Mouse (Mus musculus) gastrocnemius, postnatal 4 days (tissue): ENCODE measurements around the gene Ch25h. TPM values are rescaled to one million over a fixed set of nuclear protein-coding genes. Genes with fewer than 3 reads are reported as not detected.

Experiments
- DNase-seq, 2 experiments: peaks; one replicate each; pipeline ENCODE4 v3.0.0; 2021 to 2022; ENCODE audit warnings: low spot score in 2 of 2, mixed read lengths in 2 of 2
- total RNA-seq, 2 experiments: library from RNA; stranded (reverse); gene quantifications; 2 replicates each; pipeline ENCODE4 v1.2.3; 2021

Ch25h gene
- total RNA-seq, 2 experiments from 2014 or later: 0.44 to 0.66 TPM

- no peak for DNase-seq
Measured at GRCm38 (mm10) chr19:34468794-34469193, 6.2 kb downstream of the Ch25h start.

GRCm38 (mm10) chr19:34468216-34468615 lies 6.7 kb downstream of the Ch25h start:
- DNase-seq: no peak

- DNase-seq: no peak
Measured at GRCm38 (mm10) chr19:34464453-34464852, 10.5 kb downstream of the Ch25h start.

GRCm38 (mm10) chr19:34461451-34462019 lies 13.4 kb downstream of the Ch25h start:
- peak in 1 of 2 experiments; percentile 24 for DNase-seq

GRCm38 (mm10) chr19:34450784-34451370 lies 24.1 kb downstream of the Ch25h start:
- DNase-seq: no peak

- no peak for DNase-seq
Measured at GRCm38 (mm10) chr19:34448851-34449250, 26.1 kb downstream of the Ch25h start.

- DNase-seq: no peak
Measured at GRCm38 (mm10) chr19:34445410-34446012, 29.5 kb downstream of the Ch25h start.

DNA sequence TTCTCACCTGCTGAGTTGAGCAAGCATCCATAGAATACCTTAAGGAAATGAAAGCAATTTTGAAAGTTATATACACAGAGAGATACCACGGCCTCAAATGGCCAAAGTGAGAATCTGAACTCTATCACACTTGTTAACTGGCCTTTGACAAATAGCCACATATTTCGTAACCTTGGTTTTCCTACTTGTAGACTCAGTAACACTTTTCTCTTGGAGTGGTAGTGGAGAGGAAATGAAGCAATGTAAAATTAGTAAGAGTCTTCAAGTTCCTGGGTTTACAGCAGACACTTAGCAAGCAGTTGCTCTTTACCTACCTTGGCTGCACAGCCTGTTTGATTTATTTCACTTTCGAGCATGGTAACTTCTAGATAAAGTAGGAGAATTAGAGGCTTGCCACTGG lies 30.2 kb downstream of the Ch25h start:
- no peak for DNase-seq

DNA sequence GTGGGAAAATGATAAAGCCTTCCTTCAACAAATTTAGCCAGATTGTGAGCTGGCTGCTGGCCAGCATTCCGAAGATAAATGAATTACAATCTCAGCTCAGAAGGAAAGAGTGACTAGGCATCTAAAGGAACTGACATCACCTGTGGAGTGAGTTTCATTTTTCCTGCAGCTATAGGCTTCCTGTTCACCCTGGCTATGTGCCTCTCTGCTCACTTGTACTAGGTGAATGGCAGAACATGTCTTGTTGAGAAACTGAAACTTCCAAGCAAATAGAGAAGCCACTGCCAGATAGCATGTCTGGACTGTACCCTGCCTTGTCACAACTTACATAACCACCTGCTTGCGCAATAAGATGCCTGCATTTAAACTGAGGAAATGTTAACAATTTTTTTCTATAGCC lies 33.0 kb downstream of the Ch25h start:
- DNase-seq: no peak

GRCm38 (mm10) chr19:34435197-34435611 lies 39.8 kb downstream of the Ch25h start:
- no peak for DNase-seq

DNA sequence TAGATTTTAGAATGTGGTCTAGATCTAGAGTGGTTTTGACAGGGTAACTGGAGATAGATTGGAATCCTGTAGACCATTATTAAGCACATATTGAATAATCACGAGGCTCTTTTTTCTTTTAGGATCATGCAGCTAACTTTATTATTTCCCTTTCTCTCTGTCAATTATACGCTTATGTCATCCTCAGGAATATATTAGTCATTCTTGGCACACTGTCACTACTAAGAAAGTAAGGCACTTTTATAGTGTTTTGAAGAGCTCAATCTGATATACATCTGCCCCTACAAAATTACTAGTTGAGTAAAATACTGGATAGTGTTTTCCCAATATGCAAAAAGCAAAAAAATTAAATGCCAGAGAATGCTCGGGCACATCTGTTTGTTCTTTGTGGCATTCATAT lies 43.6 kb downstream of the Ch25h start:
- DNase-seq: no peak

DNA sequence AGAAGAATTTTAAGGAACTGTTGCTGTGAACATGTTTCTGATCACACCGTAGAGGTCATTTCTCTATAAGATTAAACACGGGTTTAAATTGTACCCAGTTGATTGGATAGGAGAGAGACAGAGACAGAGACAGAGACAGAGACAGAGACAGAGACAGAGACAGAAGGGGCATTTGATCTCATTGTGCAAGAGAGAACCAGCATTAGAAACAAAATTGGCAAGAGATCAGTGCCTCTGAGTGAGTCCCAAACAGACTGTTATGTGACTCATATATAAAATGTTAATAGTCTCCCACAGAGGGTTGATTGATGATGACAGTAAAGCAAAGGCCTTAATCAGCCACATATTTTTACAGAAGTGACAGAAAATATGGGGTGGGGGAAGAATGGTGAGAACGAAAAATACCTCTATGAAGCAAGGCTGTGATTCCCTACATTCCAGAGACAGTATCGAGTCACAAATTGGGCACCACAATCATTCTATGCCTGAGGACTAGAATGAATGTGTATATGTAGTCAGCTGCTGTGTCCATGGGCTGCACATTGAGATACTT lies 51.1 kb downstream of the Ch25h start:
- DNase-seq: no peak

Other genes starting within 250 kb of the Ch25h start
- gene Acta2, start 219.6 kb downstream of the Ch25h start, total RNA-seq: 100 to 1,000 TPM; 375 to 430 TPM
- 1 to 10 TPM; 2.3 to 3.8 TPM for gene Fas, start 184.5 kb downstream of the Ch25h start, total RNA-seq
- 10 to 100 TPM; 20.3 to 20.6 TPM for gene Lipa, start 52.3 kb upstream of the Ch25h start, total RNA-seq
- 1 to 10 TPM; 5.2 to 5.7 TPM for gene Ifit2, start 75.5 kb upstream of the Ch25h start, total RNA-seq
- gene Ifit3, start 108.4 kb upstream of the Ch25h start, total RNA-seq: 1 to 10 TPM in 1 of 2 experiments, under 1 TPM in 1; 0.65 to 1.3 TPM
- under 1 TPM in 1 of 2 experiments, not detected in 1; 0.44 TPM for gene Ifit1bl1, start 126.8 kb upstream of the Ch25h start, total RNA-seq
- under 1 TPM; 0.34 to 0.37 TPM for gene Ifit3b, start 132.8 kb upstream of the Ch25h start, total RNA-seq
- gene Ifit1bl2, start 165.6 kb upstream of the Ch25h start, total RNA-seq: under 1 TPM in 1 of 2 experiments, not detected in 1; 0.10 TPM
- under 1 TPM; 0.13 to 0.42 TPM for gene Ifit1, start 165.7 kb upstream of the Ch25h start, total RNA-seq